Mouse (Mus musculus): ENCODE results near the gene Palm2.

DNA sequence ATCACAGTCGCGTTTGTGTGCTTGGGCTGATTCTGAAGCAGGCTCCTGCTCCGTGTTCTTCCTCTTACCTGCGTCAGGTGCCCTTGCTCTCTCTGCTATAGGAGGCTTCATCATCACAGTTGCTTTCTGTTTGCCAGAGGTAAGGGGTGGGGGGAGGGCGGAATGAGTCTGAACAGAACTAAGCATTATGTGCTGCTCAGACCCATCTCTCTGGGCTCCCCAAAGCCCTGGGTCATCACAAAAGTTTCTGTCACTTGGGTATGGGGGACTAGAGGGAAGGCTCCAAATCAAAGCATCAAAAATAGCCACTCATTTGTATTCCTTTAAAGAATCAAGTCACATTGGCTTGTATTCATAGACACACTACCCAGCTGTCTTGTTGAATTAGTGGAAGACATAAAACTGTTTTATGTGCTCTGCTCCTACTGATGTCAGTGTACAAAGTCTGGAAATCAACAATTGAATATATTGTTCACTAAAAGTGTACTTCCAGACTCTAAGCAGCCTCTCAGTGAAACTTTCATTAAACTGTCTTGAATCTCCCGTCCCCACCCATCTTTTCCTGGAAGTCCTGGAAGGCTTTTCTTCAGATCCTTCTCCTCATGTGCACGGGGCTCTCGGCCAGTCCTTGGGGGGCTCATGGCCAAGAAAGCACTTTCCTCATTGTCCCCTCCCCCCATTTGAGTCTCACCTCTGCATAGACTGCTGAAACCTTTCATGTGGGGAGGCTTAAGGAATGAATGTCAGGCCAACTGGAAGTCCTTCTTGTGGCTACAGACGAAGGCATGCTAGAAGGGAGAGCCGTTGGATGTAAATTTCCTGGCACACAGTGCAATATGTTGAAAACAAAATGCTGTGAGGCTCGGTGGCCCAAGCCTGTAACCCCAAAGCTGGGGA, 269.8 kb downstream of the Palm2 start:
- TF ChIP-seq CTCF (IDR thresholded peaks at IDR 0.05 in 2 of 3, conservative IDR thresholded peaks at IDR 0.05 in 1 of 3; ENCODE audit: control insufficient read depth in 1 of 3, insufficient read depth in 1 of 3, low read depth in 2 of 3, low read length in 3 of 3, poor library complexity in 1 of 3, severe bottlenecking in 1 of 3) (no peak), NELFE (IDR thresholded peaks at IDR 0.05; ENCODE audit: low read depth, low read length) (no peak), MYC (IDR thresholded peaks at IDR 0.05; ENCODE audit: low read depth, low read length) (no peak), POLR2A (IDR thresholded peaks at IDR 0.05; ENCODE audit: control insufficient read depth in 1 of 2, insufficient read depth in 1 of 2, low read depth in 1 of 2, low read length in 2 of 2, poor library complexity in 1 of 2) (no peak), USF1 (IDR thresholded peaks at IDR 0.05; ENCODE audit: low read depth, low read length) (no peak), TCF12 (IDR thresholded peaks at IDR 0.05; ENCODE audit: low read depth, low read length) (no peak), EP300 (IDR thresholded peaks at IDR 0.05; ENCODE audit: low read depth in 1 of 2, low read length in 2 of 2) (no peak), E2F4 (IDR thresholded peaks at IDR 0.05; ENCODE audit: borderline replicate concordance, low read depth, low read length) (no peak), CHD1 (IDR thresholded peaks at IDR 0.05; ENCODE audit: low read depth, low read length) (no peak)

All from MEL (cell line).